Mouse (Mus musculus): ENCODE results near the gene Arhgap9.

- TF ChIP-seq EP300 (IDR thresholded peaks at IDR 0.05; ENCODE audit: insufficient read depth, low read depth, low read length) (no peak), CTCF (IDR thresholded peaks at IDR 0.05) (no peak)
Observed at GRCm38 (mm10) chr10:127369834-127370820, 48.4 kb downstream of the Arhgap9 start, which contains the start of gene Inhbc.

All from heart, adult 2 months (tissue).